Mouse (Mus musculus) T-cell, adult 2 months (primary cell): ENCODE measurements at regions not wholly inside any gene's neighbourhood (a gene's known extent, or its start where the extent isn't known, plus 50 kb on each side); places are given as distances from the start of the nearest gene placed in this dataset.

ENCODE experiments used
- DNase-seq: peaks from one replicate; pipeline ENCODE4 v3.0.0; 2022; ENCODE audit warnings: low spot score

DNA sequence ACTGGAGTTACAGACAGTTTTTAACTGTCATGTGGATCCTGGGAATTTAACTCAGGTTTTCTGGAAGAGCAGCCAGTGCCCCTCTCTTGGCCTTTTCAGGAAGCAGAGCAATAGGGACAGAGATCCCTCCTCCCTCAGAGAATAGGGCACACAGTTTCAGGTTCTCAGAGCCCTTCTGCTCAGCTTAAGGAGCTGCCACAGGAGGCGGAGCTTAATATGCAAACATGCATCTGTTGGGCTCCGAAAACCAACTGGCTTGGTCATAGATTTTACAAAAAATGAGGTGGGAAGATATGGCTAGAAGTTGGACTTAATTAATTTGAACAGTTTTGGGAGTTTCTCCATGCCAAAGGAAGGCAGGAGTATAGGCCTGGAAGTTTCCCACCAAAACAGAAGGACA is 61.9 kb upstream of the Znrf2 start:
- no peak for DNase-seq

GRCm38 (mm10) chr6:54757511-54757911 is 59.2 kb upstream of the Znrf2 start:
- DNase-seq, result no peak

DNA sequence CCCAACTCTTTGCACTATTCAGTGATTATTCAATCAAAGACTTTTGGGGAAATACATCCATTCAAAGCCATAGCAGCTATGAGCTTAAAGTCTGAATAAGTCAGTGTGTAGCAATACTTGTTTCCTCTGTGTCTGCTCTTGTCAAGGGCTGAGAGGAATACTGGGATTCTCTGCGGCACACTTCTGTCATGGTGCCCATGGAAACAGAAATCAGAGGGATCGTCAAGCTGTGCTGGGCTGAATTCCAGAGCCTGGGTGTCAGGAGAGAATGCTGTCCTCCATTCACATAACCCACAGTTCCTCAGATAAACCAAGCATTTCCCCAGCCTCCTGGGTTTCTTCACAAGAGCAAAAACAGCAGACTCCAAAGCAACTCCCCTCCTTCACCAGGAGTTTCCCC is 58.6 kb upstream of the Znrf2 start:
- no peak for DNase-seq

- DNase-seq, result no peak
Measured at GRCm38 (mm10) chr6:54759263-54759662, 57.5 kb upstream of the Znrf2 start.

GRCm38 (mm10) chr6:54759942-54760498 is 56.7 kb upstream of the Znrf2 start:
- DNase-seq, result peak; percentile 85

DNA sequence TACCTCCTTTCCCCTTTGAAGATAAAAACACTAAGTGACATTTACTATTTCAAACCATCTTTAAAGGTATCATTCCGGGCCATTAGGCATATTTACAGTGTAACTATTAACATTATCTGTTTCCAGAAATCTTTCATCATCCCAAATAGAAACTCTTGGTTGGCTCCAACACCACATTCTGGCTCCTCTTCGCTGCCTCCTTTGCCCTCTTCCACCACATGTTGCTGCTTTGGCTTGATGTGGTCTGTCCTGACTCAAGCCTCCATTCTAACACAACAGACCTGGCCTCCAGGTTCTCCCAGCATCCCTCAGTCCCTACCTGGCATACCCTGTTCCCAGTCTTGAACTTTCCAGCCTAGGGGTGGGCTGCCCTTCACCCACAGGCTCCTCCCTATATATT is 56.2 kb upstream of the Znrf2 start:
- no peak for DNase-seq

DNA sequence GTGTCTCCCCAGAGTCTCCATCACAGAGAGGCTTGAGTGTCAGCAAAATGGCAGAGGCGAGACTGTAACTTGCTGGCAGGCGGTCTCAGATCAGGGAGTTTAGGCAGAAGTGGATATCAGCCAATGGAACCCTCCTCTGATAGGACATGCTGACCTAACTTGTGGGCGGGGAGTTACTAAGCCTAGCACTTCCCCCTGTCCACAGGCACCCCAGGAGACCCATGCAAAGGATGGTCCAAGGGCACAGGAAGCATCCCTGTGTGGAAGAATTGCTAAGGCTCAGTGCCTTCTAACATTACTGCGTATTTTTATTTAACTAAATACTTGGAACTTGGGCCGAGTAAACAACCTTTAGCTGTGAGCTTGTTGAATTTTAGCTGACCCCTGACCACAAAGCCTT is 54.7 kb upstream of the Znrf2 start:
- no peak for DNase-seq

DNA sequence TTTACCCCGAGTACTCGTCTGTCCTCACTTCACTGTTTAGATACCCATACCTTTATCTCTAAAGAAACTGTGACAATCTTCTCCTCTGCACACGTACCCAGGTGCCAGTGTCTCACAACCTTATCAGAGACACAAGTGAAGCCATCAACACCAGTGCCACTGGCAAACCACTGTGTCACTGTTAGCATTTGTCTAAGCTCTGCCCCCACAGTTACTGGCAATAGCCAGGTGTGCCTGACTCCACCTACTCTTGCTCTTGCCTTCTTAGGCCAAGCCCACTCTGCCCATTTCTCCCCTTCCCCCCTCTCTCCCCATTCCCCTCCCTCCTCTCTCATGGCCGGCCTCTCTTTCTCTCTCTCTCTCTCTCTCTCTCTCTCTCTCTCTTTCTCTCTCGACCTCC is 54.2 kb upstream of the Znrf2 start:
- no peak for DNase-seq

DNA sequence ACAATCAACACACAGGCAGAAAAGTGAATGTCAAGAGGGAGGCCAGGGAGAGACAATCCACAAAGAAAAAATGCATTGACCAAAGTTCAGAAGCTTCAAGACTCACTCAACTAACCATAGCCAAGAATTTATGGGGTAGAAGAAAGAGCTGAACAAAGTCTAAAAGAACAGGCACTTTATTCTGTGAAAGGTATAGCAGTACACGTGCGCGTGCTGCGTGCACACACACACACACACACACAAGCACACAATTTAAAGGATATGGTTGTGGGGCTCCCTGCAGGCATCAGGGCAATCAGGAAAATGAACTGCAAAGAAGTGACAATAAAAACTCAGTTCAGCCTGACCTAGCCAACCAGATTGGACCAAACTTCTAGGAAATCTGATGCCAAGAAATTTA is 53.0 kb upstream of the Znrf2 start:
- no peak for DNase-seq

DNA sequence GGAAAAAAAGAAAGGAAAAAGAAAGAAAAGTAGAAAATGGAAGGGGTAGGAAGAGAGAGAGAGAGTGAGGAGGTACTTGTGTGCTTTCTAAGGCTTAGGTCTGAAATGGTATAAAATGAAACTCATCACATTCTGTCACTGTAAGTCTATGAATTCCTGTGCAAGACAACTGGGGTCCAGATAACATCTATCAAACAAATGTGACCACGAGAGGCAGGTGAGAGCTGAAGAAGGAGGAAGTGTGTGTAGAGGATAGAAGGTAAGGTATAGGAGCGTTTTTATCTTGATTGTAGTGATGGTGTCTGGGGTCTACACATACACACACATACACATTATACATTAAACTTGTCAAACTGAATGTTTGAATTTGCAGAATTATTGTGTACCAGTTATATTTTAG is 51.0 kb upstream of the Znrf2 start:
- DNase-seq, result no peak

GRCm38 (mm10) chr6:54766485-54767112 is 50.1 kb upstream of the Znrf2 start:
- peak; percentile 57 for DNase-seq
